Mouse (Mus musculus): ENCODE results near the gene Hic1. TPM values are rescaled to one million over a fixed set of nuclear protein-coding genes. Genes with fewer than 3 reads are reported as not detected.

Hic1 gene
- polyA plus RNA-seq, 1 experiment from 2014 or later = 1.3 TPM

DNA sequence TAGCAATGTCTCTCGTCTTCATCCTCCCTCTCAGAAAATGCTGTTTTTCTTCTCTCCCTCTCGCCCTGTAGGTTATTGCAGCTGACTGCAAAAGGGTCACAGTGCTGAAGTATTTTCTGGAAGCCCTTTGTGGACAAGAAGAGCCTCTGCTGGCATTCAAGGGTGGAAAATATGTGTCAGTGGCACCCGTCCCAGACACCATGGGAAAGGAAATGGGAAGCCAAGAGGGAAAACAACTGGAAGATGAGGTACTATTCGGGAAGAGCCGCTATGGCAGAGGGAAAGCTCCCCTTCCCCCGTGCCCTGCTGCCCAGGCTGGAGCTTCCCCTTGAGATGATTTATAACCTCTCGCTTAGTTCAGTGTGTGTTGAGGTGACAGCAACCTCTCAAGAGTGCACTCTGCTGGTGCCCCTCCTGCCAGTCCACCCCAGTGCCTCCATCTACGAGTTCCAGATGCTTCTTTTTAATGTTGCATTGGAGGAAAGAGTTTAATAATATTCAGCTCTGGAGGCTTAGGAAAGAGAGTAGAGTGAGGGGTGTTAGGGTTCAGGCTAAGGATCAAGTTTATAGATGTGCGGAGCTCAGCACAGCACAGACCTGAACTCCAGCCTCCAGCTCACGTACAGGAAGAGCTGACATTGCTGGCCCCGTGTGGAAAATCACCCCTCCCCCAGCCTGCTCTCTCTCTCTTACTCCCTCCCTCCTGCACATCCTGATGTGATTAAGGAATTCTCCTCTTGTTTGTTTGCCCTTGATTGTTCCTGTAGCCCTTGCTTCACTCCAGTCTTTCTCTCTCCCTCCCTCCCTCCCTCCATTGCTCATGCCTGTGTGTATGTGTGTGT is 30.0 kb downstream of the Hic1 start:
- Histone ChIP-seq H3K4me2 (ENCODE audit: low read length) (no peak overlapping the region), H3K27ac (ENCODE audit: low read depth, low read length) (no peak overlapping the region), H3K27me3 (replicated peaks; ENCODE audit: control insufficient read depth, insufficient read depth, low read length) (no peaks in the 10 kb centered on the region), H3K4me3 (ENCODE audit: low read depth, low read length) (no peak overlapping the region), H3K4me1 (ENCODE audit: control insufficient read depth, insufficient read depth, low read length) (peaks cover 6% of the 10 kb centered on the region), H3K9ac (ENCODE audit: low read length) (no peak overlapping the region), H3K9me3 (replicated peaks; ENCODE audit: control insufficient read depth, low read length) (no peaks in the 10 kb centered on the region), H3K36me3 (ENCODE audit: control insufficient read depth, insufficient read depth, low read length) (peaks cover 27% of the 10 kb centered on the region)
- WGBS = 66% methylated on average over 11 of the region's 11 CpGs
- DNase-seq (ENCODE audit: low spot score) (no peak), ATAC-seq (no peak)

DNA sequence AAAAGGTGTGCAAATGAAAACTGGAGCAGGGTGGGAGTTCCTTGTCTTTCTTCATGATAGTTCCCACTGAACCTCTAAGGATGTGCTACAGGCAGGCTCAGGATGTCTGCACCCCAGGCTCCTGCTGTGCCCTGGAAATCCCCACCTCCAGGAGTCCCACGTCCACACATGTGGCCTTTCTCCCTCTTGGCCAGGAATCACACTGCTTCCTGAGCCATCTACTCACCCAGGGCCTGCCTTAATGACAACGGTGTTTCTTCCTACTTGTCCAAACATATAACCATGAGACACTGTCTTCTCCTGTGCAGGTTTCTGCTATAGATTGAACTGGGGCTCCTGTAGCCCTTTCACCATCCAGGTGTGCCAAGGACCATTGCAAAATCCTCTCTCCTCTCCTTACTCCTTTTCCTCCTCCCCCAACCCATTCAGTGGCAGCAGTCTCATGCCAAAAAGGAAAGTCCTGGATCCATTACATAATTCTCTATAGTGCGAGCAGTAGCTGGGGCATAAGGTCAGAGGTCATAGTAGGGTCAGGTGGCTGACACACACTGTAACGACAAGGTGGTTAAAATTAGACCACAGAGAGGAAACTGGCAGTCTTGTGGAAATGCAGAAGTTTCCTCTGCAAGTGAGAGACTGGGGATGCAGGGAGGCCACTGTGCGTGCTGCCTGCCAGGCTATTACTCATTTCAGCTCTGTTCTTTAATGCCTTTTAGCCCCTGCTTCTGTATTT is 32.5 kb downstream of the Hic1 start:
- Histone ChIP-seq H3K9me3 (replicated peaks; ENCODE audit: control insufficient read depth, low read length) (no peaks in the 10 kb centered on the region), H3K4me2 (ENCODE audit: low read length) (no peak overlapping the region), H3K27me3 (replicated peaks; ENCODE audit: control insufficient read depth, insufficient read depth, low read length) (no peaks in the 10 kb centered on the region), H3K4me1 (ENCODE audit: control insufficient read depth, insufficient read depth, low read length) (peaks cover 17% of the 10 kb centered on the region), H3K9ac (ENCODE audit: low read length) (no peak overlapping the region), H3K4me3 (ENCODE audit: low read depth, low read length) (no peak overlapping the region), H3K36me3 (ENCODE audit: control insufficient read depth, insufficient read depth, low read length) (0 out of 2 replicates have a peak, but pooled peaks cover 9% of the 10 kb centered on the region), H3K27ac (ENCODE audit: low read depth, low read length) (no peak overlapping the region)
- DNase-seq (ENCODE audit: low spot score) (no peak), ATAC-seq (no peak)
- WGBS = 84% methylated on average over 5 of the region's 5 CpGs

DNA sequence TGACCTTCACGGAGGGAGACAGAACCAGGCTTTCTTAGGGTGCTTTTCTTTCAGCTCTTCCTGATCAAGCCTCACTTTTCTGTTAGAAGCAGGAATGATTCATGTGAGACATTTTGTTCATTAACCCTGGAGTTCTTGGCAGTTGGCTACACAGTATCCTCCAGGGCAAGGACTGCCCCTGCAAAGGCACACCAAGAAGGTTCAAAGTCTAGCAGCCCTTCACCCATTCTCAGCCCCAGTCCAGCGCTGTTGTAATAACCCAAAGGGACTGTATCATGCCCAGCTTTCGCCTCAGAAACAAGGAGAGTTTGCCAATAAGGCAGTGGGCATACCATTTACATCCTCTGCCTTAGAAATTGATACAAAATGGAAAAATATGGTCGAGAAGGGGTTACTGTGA is 34.0 kb downstream of the Hic1 start:
- no peak overlapping the region for H3K27ac ChIP-seq (ENCODE audit: low read depth, low read length)
- DNase-seq (ENCODE audit: low spot score) = no peak

DNA sequence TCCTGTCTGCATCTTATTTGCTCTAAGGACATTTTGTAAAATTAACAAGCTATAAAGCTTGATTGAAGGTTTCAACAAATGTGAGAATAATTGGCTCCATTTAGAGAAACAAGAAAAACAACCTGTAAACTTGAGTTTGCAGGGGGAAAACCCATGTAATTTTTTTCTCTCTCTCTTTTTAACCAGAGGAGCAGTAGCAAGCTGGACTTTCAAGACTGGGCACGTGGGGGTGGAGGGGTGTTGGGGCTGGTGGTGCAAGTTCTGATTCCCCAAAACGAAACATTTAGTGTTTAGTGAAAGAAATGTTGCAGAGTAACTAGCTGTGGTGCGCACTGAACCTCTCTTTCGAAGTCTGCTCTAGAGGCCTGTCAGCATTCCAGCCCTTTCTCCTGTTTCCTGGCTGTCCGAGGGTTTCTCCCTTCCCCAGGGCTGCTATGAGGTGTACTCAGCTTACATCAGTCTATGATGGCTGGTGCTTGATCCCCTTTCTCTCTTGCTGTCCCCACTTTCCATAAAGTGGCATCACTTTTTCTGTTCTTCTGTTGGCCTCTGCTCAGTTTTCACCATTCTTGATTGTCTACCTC is 34.7 kb downstream of the Hic1 start:
- Histone ChIP-seq H3K27ac (ENCODE audit: low read depth, low read length) (peak overlapping the region; percentile 6; the same call in 1 of the 2 replicates), H3K9ac (ENCODE audit: low read length) (no peak overlapping the region), H3K36me3 (ENCODE audit: control insufficient read depth, insufficient read depth, low read length) (0 out of 2 replicates have a peak, but pooled peaks cover 9% of the 10 kb centered on the region), H3K27me3 (replicated peaks; ENCODE audit: control insufficient read depth, insufficient read depth, low read length) (no peaks in the 10 kb centered on the region), H3K4me1 (ENCODE audit: control insufficient read depth, insufficient read depth, low read length) (peaks cover 17% of the 10 kb centered on the region), H3K4me2 (ENCODE audit: low read length) (no peak overlapping the region), H3K4me3 (ENCODE audit: low read depth, low read length) (no peak overlapping the region), H3K9me3 (replicated peaks; ENCODE audit: control insufficient read depth, low read length) (no peaks in the 10 kb centered on the region)
- WGBS = 54% methylated on average over 5 of the region's 5 CpGs
- ATAC-seq (no peak), DNase-seq (ENCODE audit: low spot score) (no peak)

More for the DNA sequence above, 34.0 kb downstream of the Hic1 start:
- Histone ChIP-seq H3K4me3 (ENCODE audit: low read depth, low read length) (no peak overlapping the region), H3K4me2 (ENCODE audit: low read length) (no peak overlapping the region), H3K9me3 (replicated peaks; ENCODE audit: control insufficient read depth, low read length) (no peaks in the 10 kb centered on the region), H3K9ac (ENCODE audit: low read length) (no peak overlapping the region), H3K36me3 (ENCODE audit: control insufficient read depth, insufficient read depth, low read length) (0 out of 2 replicates have a peak, but pooled peaks cover 9% of the 10 kb centered on the region), H3K27me3 (replicated peaks; ENCODE audit: control insufficient read depth, insufficient read depth, low read length) (no peaks in the 10 kb centered on the region), H3K4me1 (ENCODE audit: control insufficient read depth, insufficient read depth, low read length) (peaks cover 17% of the 10 kb centered on the region)
- no peak for ATAC-seq
- WGBS = 91% methylated on average over 4 of the region's 4 CpGs

DNA sequence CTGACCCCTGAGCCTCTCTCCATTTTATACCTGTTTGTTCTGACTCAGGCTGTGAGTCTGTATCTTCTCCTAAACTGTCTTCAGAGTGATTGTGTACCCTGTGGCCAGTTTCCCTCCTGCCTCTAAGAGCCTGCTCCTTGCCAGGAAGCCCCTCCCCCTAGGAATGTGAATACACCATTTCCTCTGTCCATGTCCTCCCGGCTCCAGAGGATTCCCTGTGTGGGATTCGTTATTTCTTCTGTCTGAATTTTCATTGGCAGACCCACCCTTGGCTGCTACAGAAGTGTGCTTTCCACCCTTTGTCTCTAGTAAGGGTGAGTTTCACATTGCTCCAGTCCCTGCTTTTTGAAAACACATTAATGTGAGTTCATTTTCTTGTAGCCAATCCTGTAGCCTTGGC is 35.4 kb downstream of the Hic1 start:
- Histone ChIP-seq H3K9ac (ENCODE audit: low read length) (peak overlapping the region; percentile 26; the same call in 1 of the 2 replicates), H3K9me3 (replicated peaks; ENCODE audit: control insufficient read depth, low read length) (no peaks in the 10 kb centered on the region), H3K4me2 (ENCODE audit: low read length) (no peak overlapping the region), H3K4me1 (ENCODE audit: control insufficient read depth, insufficient read depth, low read length) (peaks cover 17% of the 10 kb centered on the region), H3K36me3 (ENCODE audit: control insufficient read depth, insufficient read depth, low read length) (0 out of 2 replicates have a peak, but pooled peaks cover 4% of the 10 kb centered on the region), H3K27me3 (replicated peaks; ENCODE audit: control insufficient read depth, insufficient read depth, low read length) (no peaks in the 10 kb centered on the region), H3K4me3 (ENCODE audit: low read depth, low read length) (no peak overlapping the region), H3K27ac (ENCODE audit: low read depth, low read length) (no peak overlapping the region)
- 2% methylated on average over 2 of the region's 2 CpGs for WGBS
- DNase-seq (ENCODE audit: low spot score) = peak; percentile 78
- ATAC-seq = peak; percentile 85

DNA sequence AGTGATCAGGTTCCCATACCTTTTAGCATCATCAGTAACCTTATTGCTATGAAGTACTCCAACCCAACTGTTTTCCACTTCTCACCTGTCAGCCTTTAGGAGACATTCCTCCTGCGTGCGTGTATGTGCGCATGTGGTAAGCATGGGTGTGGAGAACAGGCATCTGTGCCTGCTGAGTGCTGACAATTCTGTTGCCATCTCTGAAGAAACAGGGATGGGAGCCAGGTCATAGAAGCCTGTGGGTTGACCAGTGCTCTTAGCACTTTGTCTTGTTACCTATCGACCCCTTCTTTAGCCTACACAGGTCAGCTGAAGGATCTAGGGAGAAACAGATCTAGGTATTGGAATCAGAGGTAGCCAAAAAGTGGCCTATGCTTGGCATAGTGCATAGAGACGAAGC is 35.9 kb downstream of the Hic1 start:
- H3K9ac ChIP-seq (ENCODE audit: low read length) = no peak overlapping the region
- 75% methylated on average over 5 of the region's 5 CpGs for WGBS
- DNase-seq (ENCODE audit: low spot score) = no peak
- H3K4me1 ChIP-seq (ENCODE audit: control insufficient read depth, insufficient read depth, low read length) = peaks cover 17% of the 10 kb centered on the region
- no peaks in the 10 kb centered on the region for H3K27me3 ChIP-seq (replicated peaks; ENCODE audit: control insufficient read depth, insufficient read depth, low read length)
- H3K36me3 ChIP-seq (ENCODE audit: control insufficient read depth, insufficient read depth, low read length) = 0 out of 2 replicates have a peak, but pooled peaks cover 4% of the 10 kb centered on the region
- no peaks in the 10 kb centered on the region for H3K9me3 ChIP-seq (replicated peaks; ENCODE audit: control insufficient read depth, low read length)
- H3K27ac ChIP-seq (ENCODE audit: low read depth, low read length) = no peak overlapping the region
- no peak; the same call in 1 of the 2 replicates for ATAC-seq
- H3K4me2 ChIP-seq (ENCODE audit: low read length) = no peak overlapping the region
- H3K4me3 ChIP-seq (ENCODE audit: low read depth, low read length) = no peak overlapping the region

DNA sequence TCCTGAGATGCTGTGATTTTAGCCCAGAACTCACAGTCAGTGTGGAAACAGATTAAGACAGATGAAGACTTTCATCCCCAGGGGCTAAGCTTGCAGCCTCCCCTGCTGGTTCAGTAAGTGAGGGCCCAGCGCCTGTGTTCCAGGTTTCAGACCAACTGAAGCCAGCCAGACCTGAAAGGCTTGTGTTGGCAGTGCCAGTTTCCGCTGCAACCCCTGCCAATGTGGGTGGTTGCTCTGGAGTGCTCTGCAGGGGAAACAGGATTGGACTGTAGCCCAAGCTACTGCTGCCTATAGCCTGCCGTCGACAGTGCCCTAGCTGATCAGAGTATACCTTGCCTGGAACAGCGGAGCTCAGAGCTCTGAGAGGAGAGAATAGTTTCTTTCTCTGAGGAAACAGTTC is 37.0 kb downstream of the Hic1 start:
- WGBS = 48% methylated on average over 5 of the region's 5 CpGs
- no peaks in the 10 kb centered on the region for H3K27me3 ChIP-seq (replicated peaks; ENCODE audit: control insufficient read depth, insufficient read depth, low read length)
- H3K4me3 ChIP-seq (ENCODE audit: low read depth, low read length) = no peak overlapping the region
- DNase-seq (ENCODE audit: low spot score) (peak; percentile 86), ATAC-seq (peak; percentile 48; the same call in 1 of the 2 replicates)
- no peaks in the 10 kb centered on the region for H3K9me3 ChIP-seq (replicated peaks; ENCODE audit: control insufficient read depth, low read length)
- 0 out of 2 replicates have a peak, but pooled peaks cover 4% of the 10 kb centered on the region for H3K36me3 ChIP-seq (ENCODE audit: control insufficient read depth, insufficient read depth, low read length)
- H3K4me2 ChIP-seq (ENCODE audit: low read length) = no peak overlapping the region
- no peak overlapping the region for H3K9ac ChIP-seq (ENCODE audit: low read length)
- H3K4me1 ChIP-seq (ENCODE audit: control insufficient read depth, insufficient read depth, low read length) = peaks cover 17% of the 10 kb centered on the region
- H3K27ac ChIP-seq (ENCODE audit: low read depth, low read length) = no peak overlapping the region

DNA sequence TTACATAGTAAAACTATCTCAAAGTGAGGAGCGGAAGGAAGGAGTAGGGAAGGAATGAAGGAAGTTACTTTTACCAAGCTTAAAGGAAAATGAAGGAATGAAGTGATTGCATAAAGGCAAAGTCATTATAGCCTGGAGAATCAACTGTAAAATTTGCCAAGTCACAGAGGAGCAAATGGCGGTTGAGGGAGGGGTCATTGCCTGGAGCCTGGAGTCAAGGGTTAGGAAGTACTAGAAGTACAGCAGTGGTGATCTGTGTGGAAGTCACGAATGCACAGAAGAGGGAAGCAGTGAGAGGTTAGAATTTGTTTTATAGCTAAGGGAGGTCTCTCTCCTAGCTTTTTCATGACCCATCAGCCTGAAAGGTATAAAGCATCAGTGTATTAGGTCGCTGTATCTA is 38.0 kb downstream of the Hic1 start:
- Histone ChIP-seq H3K4me1 (ENCODE audit: control insufficient read depth, insufficient read depth, low read length) (peaks cover 17% of the 10 kb centered on the region), H3K36me3 (ENCODE audit: control insufficient read depth, insufficient read depth, low read length) (no peaks in the 10 kb centered on the region), H3K9me3 (replicated peaks; ENCODE audit: control insufficient read depth, low read length) (no peaks in the 10 kb centered on the region), H3K27ac (ENCODE audit: low read depth, low read length) (no peak overlapping the region), H3K9ac (ENCODE audit: low read length) (no peak overlapping the region), H3K27me3 (replicated peaks; ENCODE audit: control insufficient read depth, insufficient read depth, low read length) (no peaks in the 10 kb centered on the region), H3K4me2 (ENCODE audit: low read length) (no peak overlapping the region), H3K4me3 (ENCODE audit: low read depth, low read length) (no peak overlapping the region)
- DNase-seq (ENCODE audit: low spot score) (no peak), ATAC-seq (no peak)
- 93% methylated on average over 4 of the region's 4 CpGs for WGBS
